Mouse (Mus musculus): ENCODE data around the gene Tas2r144.

Gene Tas2r144

GRCm38 (mm10) chr6:42264626-42265312, 49.6 kb downstream of the Tas2r144 start, which contains the start of gene Casp2:
TSS of gene Casp2 (plus strand) at chr6:42264985.
- peak; percentile 97 to 98 for DNase-seq (ENCODE audit: low spot score in 2 of 2)

All from right cerebral cortex, postnatal 36 days (tissue).